Mouse (Mus musculus): ENCODE results near the gene Fxyd3.
A peak's percentile ranks its signal among the peaks of the same experiment; 100 is the strongest.

Fxyd3 gene

DNA sequence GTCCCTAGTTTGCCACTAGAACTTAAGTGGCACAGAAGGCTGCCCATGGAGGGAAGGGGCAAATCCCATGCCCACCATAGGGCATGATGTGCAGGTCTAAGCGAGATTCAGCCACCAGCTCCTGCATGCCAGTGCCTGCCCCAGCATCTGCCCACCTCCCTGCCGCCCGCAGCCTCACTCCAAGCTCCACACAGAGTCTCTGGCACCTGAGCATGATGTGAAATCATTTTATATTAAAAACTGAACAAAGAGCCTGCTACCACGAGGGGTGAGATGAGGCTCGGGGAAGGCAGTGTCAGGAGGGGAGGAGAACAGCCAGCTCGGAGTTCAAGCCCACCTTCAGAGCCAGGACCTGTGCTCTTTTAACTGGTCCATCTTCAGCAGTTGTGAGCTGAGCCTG, 6.2 kb downstream of the Fxyd3 start:
- DNase-seq (ENCODE audit: low spot score), result no peak

DNA sequence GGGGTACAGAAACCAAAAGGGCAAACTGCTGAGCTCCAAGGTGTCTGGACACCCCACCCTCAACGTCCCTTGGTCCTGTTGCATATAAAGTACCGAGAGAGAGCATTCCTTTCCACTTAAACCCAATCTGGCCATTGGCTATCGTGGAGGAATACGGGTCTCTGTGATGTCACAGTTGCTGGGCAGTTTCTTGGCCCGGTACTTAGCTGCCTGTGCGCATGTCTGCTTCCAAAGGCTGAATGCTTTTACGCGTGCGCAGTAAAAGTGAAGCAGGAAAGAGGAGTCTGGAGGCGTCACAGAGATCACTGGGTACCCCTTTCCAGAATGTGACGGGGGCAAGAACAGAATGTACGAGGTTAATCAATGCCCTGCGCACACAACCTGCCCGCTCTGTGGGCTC, 7.0 kb downstream of the Fxyd3 start:
- DNase-seq (ENCODE audit: low spot score), result no peak

DNA sequence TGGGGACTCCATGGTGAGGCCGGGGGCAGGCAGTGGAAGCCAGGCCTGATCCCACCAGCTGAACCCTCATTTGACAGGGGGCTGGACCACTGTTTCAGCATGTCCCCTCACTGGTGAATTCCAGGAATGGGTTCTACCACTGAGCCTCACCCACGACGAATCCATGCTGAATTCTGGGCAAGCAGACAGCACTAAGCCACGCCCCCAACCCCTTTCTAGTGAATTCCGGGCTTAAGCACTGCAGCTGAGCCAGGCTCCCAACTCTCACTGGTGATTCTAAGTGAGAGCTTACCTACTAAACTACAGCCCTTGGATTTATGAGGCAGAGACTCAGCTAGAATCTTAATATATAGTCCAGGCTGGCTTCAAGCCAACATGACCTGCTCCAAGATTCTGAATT, 8.7 kb downstream of the Fxyd3 start:
- DNase-seq (ENCODE audit: low spot score), result no peak

DNA sequence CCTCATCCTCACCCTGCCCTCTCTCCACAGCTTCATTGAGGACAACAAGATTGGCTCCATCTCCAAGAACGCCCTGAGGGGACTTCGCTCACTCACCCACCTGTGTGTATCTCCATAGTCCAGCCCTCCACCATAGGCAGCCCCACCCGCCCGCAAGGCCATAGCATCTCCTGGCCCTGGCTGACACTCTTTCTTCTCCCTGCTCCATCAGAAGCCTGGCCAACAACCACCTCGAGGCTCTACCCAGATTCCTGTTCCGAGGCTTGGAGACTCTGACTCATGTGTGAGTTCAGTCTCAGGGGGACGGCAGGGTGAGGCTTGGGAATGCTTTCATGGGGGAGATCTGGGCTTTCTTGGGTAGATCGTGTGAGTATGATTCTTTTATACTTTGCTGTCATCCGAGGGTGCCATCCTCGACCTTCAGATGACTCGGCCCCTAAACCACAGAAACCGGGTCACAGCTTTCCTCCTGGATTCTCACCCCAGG, 13.4 kb downstream of the Fxyd3 start:
- no peak for DNase-seq (ENCODE audit: low spot score)

DNA sequence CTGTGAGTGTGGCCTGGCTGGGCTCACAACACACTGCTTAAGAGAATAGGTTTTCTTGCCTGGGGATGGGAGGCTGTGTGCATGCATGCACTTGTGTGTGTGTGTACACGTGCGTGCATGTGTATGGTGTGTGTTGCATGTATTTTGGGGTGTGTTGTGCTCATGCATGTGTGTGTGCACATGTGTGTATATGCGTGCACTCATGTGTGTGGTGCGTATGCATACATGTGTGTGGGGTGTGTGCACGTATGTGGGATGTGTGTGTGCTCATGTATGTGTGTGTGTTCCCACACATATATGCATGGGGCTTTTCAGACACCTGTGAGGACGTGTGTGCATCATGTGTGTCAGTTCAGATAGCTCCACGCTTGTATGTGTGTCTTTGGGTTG, 15.9 kb downstream of the Fxyd3 start:
- DNase-seq (ENCODE audit: low spot score), result no peak

DNA sequence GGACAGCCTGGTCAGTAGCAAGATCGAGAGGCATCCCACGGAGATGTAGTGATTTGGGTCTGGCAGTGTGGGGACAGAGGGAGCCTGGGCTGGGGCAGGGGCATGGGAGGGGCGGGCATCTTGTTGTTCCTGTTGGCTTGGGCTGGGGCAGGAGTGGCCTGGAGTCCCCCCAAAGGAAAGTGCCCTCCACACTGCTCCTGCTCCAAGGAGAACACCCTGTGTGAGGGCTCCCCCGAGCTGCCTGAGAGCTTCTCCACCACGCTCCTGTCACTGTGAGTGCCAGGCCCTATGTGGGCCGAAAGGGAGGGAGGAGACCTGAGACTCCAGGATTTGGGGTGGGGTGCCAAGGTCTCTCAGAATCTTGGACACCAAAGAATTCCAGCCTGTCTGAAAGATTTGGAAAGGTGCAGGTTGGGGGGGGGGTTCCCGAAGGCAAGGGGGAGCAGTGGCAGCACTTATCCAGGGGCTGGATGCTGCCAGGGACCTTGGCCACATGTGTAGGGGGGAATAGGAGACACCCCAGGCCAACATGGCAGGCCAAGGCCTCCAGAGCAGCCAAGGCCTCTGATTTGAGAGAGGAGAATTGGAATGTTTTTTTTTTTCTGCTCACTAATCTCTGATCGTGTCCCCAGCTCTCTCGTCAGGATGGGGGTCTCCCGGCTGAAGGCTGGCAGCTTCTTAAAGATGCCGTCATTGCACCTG, 16.4 kb downstream of the Fxyd3 start:
- no peak for DNase-seq (ENCODE audit: low spot score)

DNA sequence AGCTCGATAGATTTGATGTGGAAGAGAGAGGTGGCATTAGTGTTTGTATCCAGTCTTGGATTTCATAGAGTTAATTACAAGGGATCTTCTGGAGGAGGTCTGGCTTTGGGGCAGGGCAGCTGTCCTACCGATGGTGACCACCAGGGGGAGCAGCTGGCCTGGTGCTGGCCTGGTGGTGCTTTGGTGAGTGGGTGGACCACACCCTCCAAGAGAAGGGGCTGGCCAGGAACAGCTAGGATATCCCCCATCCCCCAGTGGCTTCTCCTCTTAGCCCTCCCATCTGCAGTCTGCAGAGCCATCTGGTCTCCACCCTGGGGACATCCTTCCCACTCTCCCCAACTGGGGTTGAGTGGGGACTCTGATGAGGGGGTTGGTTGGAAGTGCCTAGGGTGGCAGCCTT, 17.4 kb downstream of the Fxyd3 start, which contains the start of gene Lgi4:
Gene Lgi4, plus strand, starts transcription at position 235 of the 400 bp plus-strand sequence.
- peak; percentile 80 for DNase-seq (ENCODE audit: low spot score)

DNA sequence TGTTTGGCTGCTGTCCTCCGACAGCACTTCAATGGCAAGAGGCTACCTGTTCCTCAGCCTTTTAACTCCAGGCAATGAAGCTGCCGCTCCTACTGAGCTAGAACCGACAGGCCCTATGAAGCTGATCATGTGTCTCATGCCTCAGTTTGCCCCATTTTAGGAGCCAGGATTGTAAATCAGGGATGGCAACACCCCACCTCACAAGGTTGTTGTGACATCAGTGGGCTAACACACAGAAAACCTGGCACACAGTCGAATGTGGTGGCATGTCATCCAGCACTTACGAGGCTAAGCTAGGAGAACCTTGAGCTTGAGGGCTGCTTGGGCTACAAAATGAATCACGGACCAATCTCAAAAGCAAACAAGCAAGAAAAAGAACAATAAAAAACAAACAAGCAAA, 18.3 kb downstream of the Fxyd3 start:
- DNase-seq (ENCODE audit: low spot score), result no peak

DNA sequence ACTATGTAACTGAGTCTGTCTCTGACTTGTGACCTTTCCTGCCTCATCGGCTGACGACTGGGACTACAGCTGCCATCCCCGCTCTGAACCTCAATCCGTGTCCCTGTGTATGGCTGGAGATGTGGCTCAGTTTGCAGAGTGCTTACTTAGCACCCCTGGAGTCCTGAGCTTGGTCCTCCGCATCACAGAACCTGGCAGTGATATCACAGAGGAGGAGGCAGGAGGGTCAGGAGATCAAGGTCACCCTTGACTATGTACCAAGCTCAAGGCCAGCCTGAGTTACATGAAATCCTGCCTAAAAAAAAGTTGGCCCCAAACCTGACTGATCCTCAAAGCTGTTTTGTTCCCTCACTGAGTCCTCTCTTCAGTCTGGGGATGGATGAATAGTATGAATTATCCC, 18.8 kb downstream of the Fxyd3 start:
- DNase-seq (ENCODE audit: low spot score), result no peak

DNA sequence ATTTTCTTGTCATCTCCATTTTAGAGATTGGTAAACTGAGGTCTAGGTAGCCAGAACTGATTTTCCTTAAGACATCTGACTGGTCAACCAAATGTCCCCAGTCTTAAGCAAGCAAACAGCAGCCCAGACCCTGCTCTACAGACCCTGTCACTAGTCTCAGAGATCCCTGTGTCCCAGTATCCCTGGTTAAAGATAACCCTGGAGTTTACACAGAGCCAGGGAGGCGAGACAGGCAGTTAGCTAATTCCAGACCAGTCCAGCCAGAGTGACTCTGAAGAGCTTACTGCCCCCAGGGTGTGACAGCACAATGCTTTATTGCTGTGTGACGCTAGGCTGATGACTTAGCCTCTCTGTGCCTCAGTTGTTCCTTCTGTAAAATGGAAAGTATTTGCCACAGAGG, 19.4 kb downstream of the Fxyd3 start, which contains the start of gene Fxyd1:
Gene Fxyd1, minus strand, starts transcription at position 129 of the 400 bp plus-strand sequence.
- DNase-seq (ENCODE audit: low spot score), result no peak

DNA sequence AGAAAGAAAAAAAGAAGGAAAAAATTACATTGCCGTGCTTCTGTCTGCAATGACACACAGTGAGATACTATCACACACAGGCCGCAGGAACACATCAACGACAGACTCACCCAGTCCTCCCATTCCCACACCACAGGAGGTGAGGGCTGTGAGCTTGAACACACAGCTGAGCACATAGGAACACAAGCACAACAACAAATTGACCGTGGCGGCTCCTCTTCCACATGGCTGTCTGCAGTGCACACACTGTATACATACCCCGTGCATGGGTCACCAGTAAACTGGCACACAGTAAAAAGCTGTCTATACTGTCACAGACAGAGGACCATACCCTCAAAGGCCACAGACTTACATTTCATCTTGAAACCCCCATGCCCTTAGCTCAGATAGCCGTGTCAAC, 20.1 kb downstream of the Fxyd3 start:
- no peak for DNase-seq (ENCODE audit: low spot score)

DNA sequence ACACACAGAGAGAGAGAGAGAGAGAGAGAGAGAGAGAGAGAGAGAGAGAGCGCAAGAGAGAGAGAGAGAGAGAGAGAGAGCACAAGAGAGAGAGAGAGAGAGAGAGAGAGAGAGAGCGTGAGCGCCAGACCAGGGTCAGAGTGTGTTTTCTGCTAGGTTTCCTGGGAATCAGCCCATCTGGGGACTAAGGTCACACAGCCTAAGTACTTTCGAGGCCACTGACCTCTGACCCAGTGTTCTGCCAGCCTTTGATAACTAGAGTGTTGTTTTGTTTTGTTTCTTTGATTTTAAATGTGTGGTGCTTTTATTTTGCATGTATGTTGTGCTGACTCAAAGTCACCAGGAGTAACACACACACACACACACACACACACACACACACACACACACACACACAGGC, 20.6 kb downstream of the Fxyd3 start:
- DNase-seq (ENCODE audit: low spot score), result no peak

DNA sequence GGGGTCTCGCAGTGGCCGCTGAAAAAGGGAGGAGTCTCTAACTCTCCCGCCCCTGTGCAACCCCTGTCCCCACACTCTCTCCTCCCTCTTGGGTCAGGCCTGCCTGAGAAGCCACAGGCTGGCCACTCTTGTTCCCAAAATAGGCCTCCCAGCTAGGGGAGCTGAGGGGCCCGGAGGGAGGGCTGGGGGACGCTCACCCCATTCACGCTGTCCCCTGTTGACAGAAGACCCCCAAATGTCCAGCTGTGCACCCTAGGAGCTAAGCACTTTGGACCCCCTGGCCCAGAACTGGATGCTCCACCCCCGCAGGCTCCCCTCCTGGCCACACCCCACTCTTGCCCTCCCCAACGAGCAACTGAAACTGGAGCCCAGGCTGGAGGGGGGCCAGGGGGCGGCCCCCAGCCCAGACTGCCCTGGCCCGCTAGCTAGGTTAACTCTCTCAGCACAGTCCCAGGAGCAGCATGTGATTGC, 21.1 kb downstream of the Fxyd3 start:
- DNase-seq (ENCODE audit: low spot score), result no peak

DNA sequence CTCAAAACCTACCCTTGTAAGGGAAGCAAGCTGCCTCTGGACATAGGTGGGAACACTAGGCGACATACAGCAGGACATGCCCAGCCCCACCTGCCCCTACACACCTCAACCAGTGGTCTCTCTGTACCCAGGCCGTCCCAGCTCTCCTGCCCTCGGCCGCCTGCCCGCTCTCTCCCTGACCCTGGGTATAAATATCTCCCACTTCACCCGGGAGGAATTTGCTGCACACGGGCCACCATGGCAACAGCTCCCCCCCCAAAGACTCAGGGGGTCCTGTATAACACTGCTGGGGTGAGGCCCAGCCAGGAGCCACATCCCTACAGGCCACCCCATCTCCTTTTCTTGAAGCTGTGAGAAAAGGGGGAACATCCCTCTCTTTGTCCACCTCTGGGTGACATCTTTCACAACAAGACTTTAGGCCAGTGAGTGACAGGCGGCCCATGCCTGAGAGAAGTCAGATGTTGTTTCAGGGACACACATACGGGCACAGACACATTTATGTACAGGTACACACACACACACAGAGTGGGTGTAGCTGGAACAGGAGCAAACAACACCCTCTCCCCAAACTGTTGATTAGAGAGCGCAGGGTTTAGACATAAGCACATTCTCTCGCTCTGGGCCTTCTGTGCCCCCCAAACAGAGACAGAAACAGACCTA, 21.7 kb downstream of the Fxyd3 start:
- no peak for DNase-seq (ENCODE audit: low spot score)

DNA sequence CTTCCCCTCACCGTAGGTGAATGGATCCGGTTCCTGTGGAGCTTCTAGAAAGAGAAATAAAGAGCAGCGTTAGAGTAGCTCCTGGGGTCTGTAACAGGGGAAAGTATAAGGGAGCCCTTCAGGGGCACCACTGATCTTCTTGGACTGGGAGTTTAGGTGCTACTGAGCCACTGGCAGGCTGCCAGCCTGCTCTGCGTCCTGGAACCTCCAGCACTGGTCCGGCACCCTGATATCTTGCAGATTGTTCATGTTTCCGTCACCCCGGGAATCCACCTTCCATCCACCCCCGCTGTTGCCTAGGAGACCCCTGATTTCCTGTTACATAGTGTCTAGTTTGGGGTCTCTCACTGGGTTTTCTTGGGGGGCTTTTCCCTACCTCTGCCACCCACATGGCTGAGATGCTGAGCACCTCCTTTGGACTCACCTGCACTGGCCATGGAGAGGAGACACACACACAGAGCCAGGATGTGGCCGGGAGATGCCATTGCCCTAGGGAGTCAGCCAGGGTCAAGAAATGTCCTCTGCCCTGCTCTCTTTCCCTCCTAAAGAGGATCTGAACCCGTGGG, 22.5 kb downstream of the Fxyd3 start:
- no peak for DNase-seq (ENCODE audit: low spot score)

DNA sequence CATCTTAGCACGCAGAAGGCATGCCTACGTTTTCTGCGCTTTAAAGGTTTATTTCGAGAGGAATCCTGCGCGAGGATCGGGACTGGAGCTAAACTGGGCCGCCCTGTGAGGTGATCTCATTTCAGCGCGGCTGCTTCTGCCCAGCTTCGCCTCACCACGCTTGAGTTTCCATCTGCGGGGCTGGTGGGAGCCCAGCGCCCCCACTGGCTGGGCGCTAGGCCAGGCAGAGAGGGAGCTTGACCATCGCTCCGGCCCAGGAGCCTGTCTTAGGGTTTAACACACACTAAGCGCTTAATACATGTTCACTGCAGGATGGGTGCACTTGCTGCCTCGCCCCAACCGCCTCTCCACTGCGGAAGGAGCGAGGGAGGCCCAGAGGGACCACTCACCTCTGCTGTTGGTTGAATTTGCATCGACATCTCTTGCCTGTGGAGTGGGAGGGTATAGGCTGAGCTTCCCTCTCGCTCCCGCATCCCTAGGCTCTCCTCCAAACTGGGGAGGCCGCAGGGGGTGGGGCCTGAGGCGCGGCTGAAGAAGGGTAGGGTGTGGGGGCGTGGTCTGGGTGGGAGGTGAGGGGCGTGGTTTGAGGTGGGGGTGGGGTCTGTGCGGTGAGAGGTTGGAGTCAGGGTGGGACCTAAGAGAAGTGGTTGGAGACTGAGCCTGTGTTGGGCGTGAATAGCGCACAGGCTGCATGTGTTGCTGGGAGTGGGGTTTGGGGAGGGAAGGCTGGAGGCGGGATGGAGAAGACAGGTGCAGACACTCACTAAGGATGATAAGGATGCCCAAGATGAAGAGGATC, 23.7 kb downstream of the Fxyd3 start:
- no peak for DNase-seq (ENCODE audit: low spot score)

DNA sequence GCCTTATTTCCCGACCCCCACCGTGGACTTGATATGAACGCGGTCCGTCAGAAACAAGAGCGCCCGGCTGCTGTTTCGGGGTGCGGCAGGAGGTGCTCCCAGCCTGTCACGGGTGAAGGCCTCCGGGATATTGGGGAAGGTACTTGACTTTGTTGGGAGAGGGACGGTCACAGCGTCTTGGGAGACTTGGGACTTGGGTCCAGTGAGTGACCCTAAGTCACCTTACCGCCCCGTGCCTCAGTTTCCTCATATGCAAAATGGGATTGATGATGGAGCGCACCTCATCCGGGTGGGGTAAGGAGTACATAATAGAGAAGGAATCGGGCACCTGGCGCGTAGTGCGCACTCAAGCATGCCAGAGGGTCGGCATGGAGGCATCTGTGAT, 24.3 kb downstream of the Fxyd3 start:
- DNase-seq (ENCODE audit: low spot score), result no peak

DNA sequence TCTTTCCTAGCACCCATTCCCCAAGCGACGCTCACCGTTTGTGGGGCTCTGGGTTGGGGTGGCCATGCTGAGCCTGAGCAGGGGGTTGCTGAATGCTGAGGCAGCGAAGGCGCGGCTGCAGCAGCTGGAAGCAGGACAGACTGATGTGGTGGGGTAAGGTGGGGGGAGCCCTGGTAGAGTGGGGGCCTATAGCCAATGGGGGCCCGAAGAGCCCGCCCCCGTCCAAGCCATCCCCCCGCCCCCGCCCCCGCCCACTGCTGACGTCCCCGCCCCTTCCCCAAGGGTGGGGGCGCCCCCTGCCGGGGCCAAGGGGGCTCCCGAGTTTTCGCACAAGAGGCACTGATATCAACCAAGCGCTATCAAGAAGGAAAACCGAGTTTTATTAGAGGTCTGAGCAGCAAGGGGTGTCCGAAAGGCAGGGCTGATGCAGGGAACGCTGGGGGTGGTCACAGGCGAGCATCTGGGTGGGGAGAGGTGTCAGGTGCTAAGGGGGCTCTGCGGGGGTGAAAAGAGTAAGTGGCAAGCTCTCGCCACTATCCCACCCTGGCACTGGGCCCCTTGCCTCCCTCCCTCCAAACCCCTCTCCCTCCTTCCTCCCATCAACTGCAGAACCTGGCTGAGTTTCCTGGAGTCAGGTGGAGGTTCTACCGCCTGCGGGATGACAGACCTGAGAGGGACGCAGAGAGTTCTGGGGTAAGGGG, 25.0 kb downstream of the Fxyd3 start, which contains the start of gene Fxyd7:
Gene Fxyd7, minus strand, starts transcription at position 147 of the 701 bp plus-strand sequence.
- DNase-seq (ENCODE audit: low spot score), result no peak

DNA sequence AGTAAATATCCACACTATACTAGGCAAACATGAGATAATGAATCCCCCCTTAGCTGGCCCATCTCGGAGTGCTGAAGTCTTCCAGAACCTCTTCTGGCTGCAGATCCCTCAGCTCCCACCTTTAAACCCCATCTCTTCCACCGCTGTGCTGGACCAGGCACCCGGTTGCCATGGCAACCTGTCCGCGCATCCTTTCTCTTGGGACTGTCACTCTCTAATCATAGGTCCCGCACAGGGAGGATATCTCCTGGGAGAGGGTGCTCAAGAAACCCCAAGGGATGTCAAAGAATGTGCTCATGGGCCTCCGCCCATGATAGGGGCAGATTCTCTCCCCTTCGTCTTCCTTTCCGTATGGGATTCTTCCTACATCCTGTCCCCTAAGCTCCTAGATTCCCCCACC, 25.6 kb downstream of the Fxyd3 start:
- no peak for DNase-seq (ENCODE audit: low spot score)

DNA sequence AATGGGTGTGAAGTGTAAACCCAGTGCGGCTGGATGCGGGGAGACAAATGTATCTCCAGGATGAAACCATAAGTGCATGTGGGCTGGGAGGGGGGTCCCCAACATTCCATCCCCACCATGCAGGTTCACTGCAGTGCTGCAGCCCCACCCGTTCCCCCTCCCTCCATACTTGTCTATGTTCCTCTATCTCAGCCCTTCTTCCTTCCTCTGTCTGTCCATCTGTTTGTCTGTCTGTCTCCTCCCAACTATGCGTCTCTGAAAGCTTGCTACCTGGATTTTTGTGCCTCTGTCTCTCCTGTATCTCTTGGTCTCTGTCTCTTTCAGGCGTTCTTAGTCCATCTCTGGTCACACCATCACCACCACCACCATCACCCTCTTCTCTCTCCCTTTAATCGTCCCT, 26.0 kb downstream of the Fxyd3 start:
- no peak for DNase-seq (ENCODE audit: low spot score)

DNA sequence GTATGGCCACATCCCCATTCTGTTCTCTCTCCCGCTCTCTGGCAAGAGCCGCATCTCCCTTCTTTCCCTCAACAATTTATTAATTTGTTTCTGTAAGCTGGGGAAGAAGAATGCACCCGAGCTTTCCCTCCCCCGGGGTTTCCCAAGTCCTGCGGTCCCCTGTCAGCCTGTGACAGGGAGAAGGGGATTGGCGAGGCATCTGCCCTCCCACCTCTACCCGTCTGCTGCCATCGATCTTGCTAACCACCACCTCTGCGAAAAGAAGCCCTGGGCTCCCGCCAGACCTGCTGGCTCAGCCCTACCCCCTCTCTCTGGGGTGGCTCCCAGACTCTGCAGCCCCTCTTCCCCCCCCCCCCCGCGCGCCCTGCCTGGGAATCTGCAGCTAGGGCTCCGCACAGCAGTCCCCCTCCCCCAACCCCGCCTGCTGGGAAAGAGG, 26.6 kb downstream of the Fxyd3 start:
- no peak for DNase-seq (ENCODE audit: low spot score)

Measured in layer of hippocampus, adult 9-10 months (tissue).